Mouse (Mus musculus) lung, embryonic 15.5 days (tissue): ENCODE measurements around the gene Gpatch2. TPM values are rescaled to one million over a fixed set of nuclear protein-coding genes. Genes with fewer than 3 reads are reported as not detected.

Experiments used
- ATAC-seq: fragments of 200-750 bp; cut with Nextera tagmentation; 2 replicates; pipeline ENCODE4 v1.8.0; 2017; ENCODE audit warnings: moderate number of reproducible peaks, borderline replicate concordance; ENCODE audit not compliant: low FRiP score, low TSS enrichment; ENCODE audit errors: extremely low read depth
- H3K27ac ChIP-seq: fragments of 300-500 bp; sonication (generic); 2 replicates; pipeline ENCODE4 v1.5.1; 2015; ENCODE audit warnings: moderate library complexity, mild to moderate bottlenecking, inconsistent platforms
- H3K27me3 ChIP-seq: fragments of 300-500 bp; sonication (generic); 2 replicates; pipeline ENCODE4 v1.6.1; 2015; ENCODE audit warnings: inconsistent platforms
- H3K36me3 ChIP-seq: fragments of 300-500 bp; sonication (generic); 2 replicates; pipeline ENCODE4 v1.6.1; 2015; ENCODE audit warnings: inconsistent platforms
- H3K4me1 ChIP-seq: fragments of 300-500 bp; sonication (generic); 2 replicates; pipeline ENCODE4 v1.6.1; 2015; ENCODE audit warnings: inconsistent platforms
- H3K4me2 ChIP-seq: fragments of 300-500 bp; sonication (generic); 2 replicates; pipeline ENCODE4 v1.6.1; 2015; ENCODE audit warnings: inconsistent platforms, mild to moderate bottlenecking, moderate library complexity
- H3K4me3 ChIP-seq: fragments of 300-500 bp; sonication (generic); 2 replicates; pipeline ENCODE4 v1.5.1; 2015; ENCODE audit warnings: mild to moderate bottlenecking, inconsistent platforms
- H3K9ac ChIP-seq: fragments of 300-500 bp; sonication (generic); 2 replicates; pipeline ENCODE4 v1.6.1; 2015; ENCODE audit warnings: inconsistent platforms
- H3K9me3 ChIP-seq: fragments of 300-500 bp; sonication (generic); 2 replicates; pipeline ENCODE4 v1.6.1; 2016; ENCODE audit warnings: inconsistent platforms
- WGBS: fragments of 180-500 bp; shearing (Covaris S2); methylation state at CpG from one replicate; pipeline ENCODE4 v1.1.7; 2015; 5-methylcytosine and 5-hydroxymethylcytosine counted together
- polyA plus RNA-seq: library from polyadenylated mRNA; unstranded; fragments of >200 nt; fragmentation: Nextera tagmentation; extraction: Ambion mirVana; gene quantifications from 2 replicates; pipeline ENCODE4 v1.2.1, GENCODE M21; 2015

Gene Gpatch2
- polyA plus RNA-seq, 1 experiment from 2014 or later: 17.7 TPM

GRCm38 (mm10) chr1:187292395-187292749, 77.1 kb downstream of the Gpatch2 start:
- Histone ChIP-seq H3K27me3 (no peaks in the 10 kb centered on the region), H3K4me1 (no peaks in the 10 kb centered on the region), H3K36me3 (no peaks in the 10 kb centered on the region), H3K4me2 (no peak overlapping the region), H3K4me3 (no peak overlapping the region), H3K9ac (no peak overlapping the region), H3K9me3 (no peaks in the 10 kb centered on the region), H3K27ac (no peak overlapping the region)
- 93% methylated on average over 3 of the region's 3 CpGs for WGBS
- no peak for ATAC-seq

- Histone ChIP-seq H3K36me3 (no peaks in the 10 kb centered on the region), H3K27ac (no peak overlapping the region), H3K27me3 (no peaks in the 10 kb centered on the region), H3K9me3 (no peaks in the 10 kb centered on the region), H3K4me2 (no peak overlapping the region), H3K4me1 (no peaks in the 10 kb centered on the region), H3K9ac (no peak overlapping the region), H3K4me3 (no peak overlapping the region)
- WGBS: 69% methylated on average over 3 of the region's 3 CpGs
- ATAC-seq: no peak
Measured at GRCm38 (mm10) chr1:187293233-187293632, 77.9 kb downstream of the Gpatch2 start.

- no peak overlapping the region for H3K4me2 ChIP-seq
- H3K36me3 ChIP-seq: no peaks in the 10 kb centered on the region
- WGBS: 75% methylated on average over 5 of the region's 5 CpGs
- no peak overlapping the region for H3K4me3 ChIP-seq
- no peaks in the 10 kb centered on the region for H3K4me1 ChIP-seq
- H3K27ac ChIP-seq: no peak overlapping the region
- no peak overlapping the region for H3K9ac ChIP-seq
- no peaks in the 10 kb centered on the region for H3K9me3 ChIP-seq
- no peaks in the 10 kb centered on the region for H3K27me3 ChIP-seq
- ATAC-seq: no peak
Measured at GRCm38 (mm10) chr1:187294522-187294921, 79.2 kb downstream of the Gpatch2 start.

- Histone ChIP-seq H3K9ac (no peak overlapping the region), H3K27ac (no peak overlapping the region), H3K36me3 (no peaks in the 10 kb centered on the region), H3K4me2 (no peak overlapping the region), H3K4me3 (no peak overlapping the region), H3K4me1 (no peaks in the 10 kb centered on the region), H3K9me3 (no peaks in the 10 kb centered on the region), H3K27me3 (no peaks in the 10 kb centered on the region)
- ATAC-seq: no peak
- 89% methylated on average over 6 of the region's 6 CpGs for WGBS
Measured at GRCm38 (mm10) chr1:187295038-187295559, 79.8 kb downstream of the Gpatch2 start.

GRCm38 (mm10) chr1:187295711-187296110, 80.4 kb downstream of the Gpatch2 start:
- Histone ChIP-seq H3K9me3 (no peaks in the 10 kb centered on the region), H3K4me2 (no peak overlapping the region), H3K27ac (no peak overlapping the region), H3K36me3 (no peaks in the 10 kb centered on the region), H3K4me3 (no peak overlapping the region), H3K27me3 (no peaks in the 10 kb centered on the region), H3K4me1 (no peaks in the 10 kb centered on the region), H3K9ac (no peak overlapping the region)
- ATAC-seq: no peak
- WGBS: 93% methylated on average over 1 of the region's 1 CpGs

- no peak for ATAC-seq
- no peak overlapping the region for H3K4me2 ChIP-seq
Measured at GRCm38 (mm10) chr1:187299236-187299635, 83.9 kb downstream of the Gpatch2 start.

GRCm38 (mm10) chr1:187300626-187301025, 85.3 kb downstream of the Gpatch2 start:
- Histone ChIP-seq H3K4me2 (no peak overlapping the region), H3K9ac (no peak overlapping the region), H3K4me3 (no peak overlapping the region), H3K9me3 (no peaks in the 10 kb centered on the region), H3K27ac (no peak overlapping the region), H3K36me3 (no peaks in the 10 kb centered on the region), H3K4me1 (no peaks in the 10 kb centered on the region), H3K27me3 (no peaks in the 10 kb centered on the region)
- 55% methylated on average over 5 of the region's 5 CpGs for WGBS
- ATAC-seq: 0 out of 2 replicates have a peak, but pooled peaks have one; percentile 39

More at GRCm38 (mm10) chr1:187299236-187299635, 83.9 kb downstream of the Gpatch2 start:
- Histone ChIP-seq H3K4me1 (no peaks in the 10 kb centered on the region), H3K9ac (no peak overlapping the region), H3K36me3 (no peaks in the 10 kb centered on the region), H3K9me3 (no peaks in the 10 kb centered on the region), H3K27me3 (no peaks in the 10 kb centered on the region), H3K27ac (no peak overlapping the region), H3K4me3 (no peak overlapping the region)
- 27% methylated on average over 4 of the region's 4 CpGs for WGBS

GRCm38 (mm10) chr1:187303221-187303620, 87.9 kb downstream of the Gpatch2 start:
- ATAC-seq: no peak
- WGBS: 71% methylated on average over 10 of the region's 10 CpGs
- no peaks in the 10 kb centered on the region for H3K9me3 ChIP-seq
- H3K27ac ChIP-seq: no peak overlapping the region
- no peaks in the 10 kb centered on the region for H3K36me3 ChIP-seq
- no peak overlapping the region for H3K4me3 ChIP-seq
- no peak overlapping the region for H3K9ac ChIP-seq
- no peaks in the 10 kb centered on the region for H3K27me3 ChIP-seq
- H3K4me2 ChIP-seq: no peak overlapping the region
- H3K4me1 ChIP-seq: no peaks in the 10 kb centered on the region

GRCm38 (mm10) chr1:187307335-187307734, 92.0 kb downstream of the Gpatch2 start:
- H3K4me1 ChIP-seq: no peaks in the 10 kb centered on the region
- no peak overlapping the region for H3K27ac ChIP-seq
- no peak overlapping the region for H3K4me2 ChIP-seq
- H3K9me3 ChIP-seq: no peaks in the 10 kb centered on the region
- no peak for ATAC-seq
- H3K36me3 ChIP-seq: no peaks in the 10 kb centered on the region
- no peaks in the 10 kb centered on the region for H3K27me3 ChIP-seq
- H3K4me3 ChIP-seq: no peak overlapping the region
- H3K9ac ChIP-seq: no peak overlapping the region
- WGBS: 86% methylated on average over 4 of the region's 4 CpGs

GRCm38 (mm10) chr1:187308523-187308922, 93.2 kb downstream of the Gpatch2 start:
- ATAC-seq: no peak

GRCm38 (mm10) chr1:187311122-187311521, 95.8 kb downstream of the Gpatch2 start:
- Histone ChIP-seq H3K27ac (no peak overlapping the region), H3K36me3 (no peaks in the 10 kb centered on the region), H3K9ac (no peak overlapping the region), H3K9me3 (no peaks in the 10 kb centered on the region), H3K4me3 (no peak overlapping the region), H3K4me2 (no peak overlapping the region), H3K4me1 (no peaks in the 10 kb centered on the region), H3K27me3 (no peaks in the 10 kb centered on the region)
- no peak for ATAC-seq
- 83% methylated on average over 6 of the region's 6 CpGs for WGBS

More at GRCm38 (mm10) chr1:187308523-187308922, 93.2 kb downstream of the Gpatch2 start:
- no peaks in the 10 kb centered on the region for H3K4me1 ChIP-seq
- no peaks in the 10 kb centered on the region for H3K9me3 ChIP-seq
- no peaks in the 10 kb centered on the region for H3K27me3 ChIP-seq
- H3K36me3 ChIP-seq: no peaks in the 10 kb centered on the region
- no peak overlapping the region for H3K4me3 ChIP-seq
- whole genome bisulfite sequencing: 63% methylated on average over 2 of the region's 2 CpGs
- H3K27ac ChIP-seq: no peak overlapping the region
- H3K9ac ChIP-seq: no peak overlapping the region
- no peak overlapping the region for H3K4me2 ChIP-seq

GRCm38 (mm10) chr1:187313323-187313722, 98.0 kb downstream of the Gpatch2 start:
- no peaks in the 10 kb centered on the region for H3K4me1 ChIP-seq
- ATAC-seq: no peak
- no peak overlapping the region for H3K4me3 ChIP-seq
- no peaks in the 10 kb centered on the region for H3K27me3 ChIP-seq
- H3K27ac ChIP-seq: no peak overlapping the region
- H3K4me2 ChIP-seq: no peak overlapping the region
- no peaks in the 10 kb centered on the region for H3K36me3 ChIP-seq
- H3K9ac ChIP-seq: no peak overlapping the region
- no peaks in the 10 kb centered on the region for H3K9me3 ChIP-seq
- WGBS: 79% methylated on average over 1 of the region's 1 CpGs

GRCm38 (mm10) chr1:187313763-187314162, 98.5 kb downstream of the Gpatch2 start:
- Histone ChIP-seq H3K9ac (no peak overlapping the region), H3K27ac (no peak overlapping the region), H3K4me2 (no peak overlapping the region), H3K27me3 (no peaks in the 10 kb centered on the region), H3K9me3 (no peaks in the 10 kb centered on the region), H3K36me3 (no peaks in the 10 kb centered on the region), H3K4me3 (no peak overlapping the region), H3K4me1 (no peaks in the 10 kb centered on the region)
- WGBS: 73% methylated on average over 5 of the region's 5 CpGs
- no peak for ATAC-seq
